Mouse (Mus musculus): Measurements from ENCODE around the gene Lrtm2. TPM values are rescaled to one million over a fixed set of nuclear protein-coding genes. Genes with fewer than 3 reads are reported as not detected.

Lrtm2 gene
- polyA plus RNA-seq, 1 experiment from 2014 or later = 0.04 TPM

DNA sequence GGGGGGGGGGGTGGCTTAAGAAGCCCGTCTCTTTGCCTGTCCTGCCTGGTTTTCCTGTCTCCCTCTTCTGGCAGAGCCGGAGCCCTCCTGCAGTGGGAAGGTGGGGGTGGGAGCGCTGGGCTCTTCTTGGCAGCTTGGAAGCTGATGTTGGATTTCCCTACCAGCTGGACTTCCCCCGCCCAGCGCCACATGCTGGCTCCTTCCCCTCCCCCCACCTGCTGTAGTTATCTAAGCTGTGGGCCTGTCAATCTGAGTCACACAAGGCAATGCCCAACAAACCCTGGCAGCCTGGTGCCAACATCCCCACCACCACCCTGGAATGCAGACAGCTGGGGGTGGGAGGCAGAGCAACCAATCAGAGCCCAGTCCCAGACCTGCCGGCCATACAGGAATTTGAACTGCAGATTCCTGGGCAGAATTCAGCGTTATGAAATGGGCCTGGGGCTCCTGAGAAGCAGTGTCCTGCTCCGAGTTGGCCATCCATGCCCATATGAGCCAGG lies 1.3 kb downstream of the Lrtm2 start:
- Histone ChIP-seq H3K36me3 (ENCODE audit: control insufficient read depth, insufficient read depth, low read length) (no peaks in the 10 kb centered on the region), H3K9ac (ENCODE audit: low read length) (no peak overlapping the region), H3K4me2 (ENCODE audit: low read depth, low read length) (peak overlapping the region; percentile 17; the same call in 1 of the 2 replicates), H3K4me1 (replicated peaks; ENCODE audit: control insufficient read depth, insufficient read depth, low read length) (peaks cover 24% of the 10 kb centered on the region), H3K4me3 (ENCODE audit: low read length) (no peak overlapping the region), H3K27me3 (ENCODE audit: control insufficient read depth, insufficient read depth, low read depth, low read length) (peaks cover 29% of the 10 kb centered on the region), H3K27ac (ENCODE audit: low read length) (no peak overlapping the region), H3K9me3 (ENCODE audit: control insufficient read depth, low read length) (no peaks in the 10 kb centered on the region)
- WGBS = under 1% methylated on average over 8 of the region's 8 CpGs
- ATAC-seq (ENCODE audit: low read depth) = peak; percentile 25; the same call in 1 of the 2 replicates

DNA sequence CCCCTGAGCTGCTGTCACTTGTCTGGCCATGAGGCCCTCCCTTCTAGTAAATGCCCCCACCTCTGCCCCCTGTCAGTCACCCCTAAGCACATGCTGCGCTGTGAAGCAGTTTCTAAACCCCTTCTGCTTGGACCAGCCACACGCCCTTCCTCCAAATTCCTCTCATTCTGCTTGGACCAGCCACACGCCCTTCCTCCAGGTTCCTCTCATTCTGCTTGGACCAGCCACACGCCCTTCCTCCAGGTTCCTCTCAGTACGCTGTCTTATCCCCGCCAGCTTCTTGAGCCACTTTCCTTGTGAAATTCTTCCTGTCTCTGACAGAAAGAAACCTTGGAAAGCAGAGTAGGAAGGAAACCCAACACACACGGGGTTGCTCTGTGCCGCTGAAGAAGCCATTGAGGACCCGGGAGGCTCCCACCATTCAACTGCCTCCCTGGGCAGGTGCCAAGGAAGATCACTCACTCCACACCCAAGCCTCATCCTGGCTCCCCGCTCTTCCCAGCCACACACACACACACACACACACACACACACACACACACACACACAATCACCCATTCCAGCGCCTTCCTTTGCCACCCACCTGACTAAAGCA lies 1.9 kb downstream of the Lrtm2 start:
- peaks cover 24% of the 10 kb centered on the region for H3K4me1 ChIP-seq (replicated peaks; ENCODE audit: control insufficient read depth, insufficient read depth, low read length)
- no peak overlapping the region for H3K4me3 ChIP-seq (ENCODE audit: low read length)
- no peak overlapping the region for H3K27ac ChIP-seq (ENCODE audit: low read length)
- WGBS = 9% methylated on average over 10 of the region's 11 CpGs
- H3K9ac ChIP-seq (ENCODE audit: low read length) = no peak overlapping the region
- H3K36me3 ChIP-seq (ENCODE audit: control insufficient read depth, insufficient read depth, low read length) = no peaks in the 10 kb centered on the region
- H3K9me3 ChIP-seq (ENCODE audit: control insufficient read depth, low read length) = no peaks in the 10 kb centered on the region
- no peak; the same call in 1 of the 2 replicates for ATAC-seq (ENCODE audit: low read depth)
- H3K4me2 ChIP-seq (ENCODE audit: low read depth, low read length) = peak overlapping the region; percentile 17; the same call in 1 of the 2 replicates
- peaks cover 29% of the 10 kb centered on the region for H3K27me3 ChIP-seq (ENCODE audit: control insufficient read depth, insufficient read depth, low read depth, low read length)

DNA sequence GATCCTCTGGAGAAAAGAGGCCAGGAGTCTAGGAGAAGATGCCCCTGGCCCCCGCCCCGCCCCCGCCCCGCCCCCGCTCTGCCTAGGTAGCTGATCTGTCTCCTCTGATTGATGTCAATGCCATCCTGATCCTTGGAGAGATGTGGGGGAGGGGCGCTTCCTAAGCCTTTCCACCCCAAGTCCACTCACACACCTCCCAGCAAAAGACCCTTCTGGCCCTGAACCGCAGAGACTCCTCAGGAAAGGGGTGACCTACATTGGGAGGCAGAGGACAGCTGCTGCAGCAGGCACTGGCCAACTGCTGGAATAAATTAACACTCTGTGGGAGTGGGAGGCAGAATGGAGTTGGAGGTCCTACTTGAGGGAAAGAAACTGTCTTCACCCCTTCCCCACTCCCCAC lies 4.0 kb downstream of the Lrtm2 start:
- no peak overlapping the region for H3K9ac ChIP-seq (ENCODE audit: low read length)
- peaks cover 18% of the 10 kb centered on the region; the same call in 1 of the 2 replicates for H3K4me1 ChIP-seq (replicated peaks; ENCODE audit: control insufficient read depth, insufficient read depth, low read length)
- WGBS = 19% methylated on average over 7 of the region's 7 CpGs
- H3K4me2 ChIP-seq (ENCODE audit: low read depth, low read length) = no peak overlapping the region
- no peaks in the 10 kb centered on the region for H3K36me3 ChIP-seq (ENCODE audit: control insufficient read depth, insufficient read depth, low read length)
- peaks cover 29% of the 10 kb centered on the region for H3K27me3 ChIP-seq (ENCODE audit: control insufficient read depth, insufficient read depth, low read depth, low read length)
- no peak overlapping the region for H3K27ac ChIP-seq (ENCODE audit: low read length)
- no peak overlapping the region for H3K4me3 ChIP-seq (ENCODE audit: low read length)
- H3K9me3 ChIP-seq (ENCODE audit: control insufficient read depth, low read length) = no peaks in the 10 kb centered on the region
- ATAC-seq (ENCODE audit: low read depth) = no peak

DNA sequence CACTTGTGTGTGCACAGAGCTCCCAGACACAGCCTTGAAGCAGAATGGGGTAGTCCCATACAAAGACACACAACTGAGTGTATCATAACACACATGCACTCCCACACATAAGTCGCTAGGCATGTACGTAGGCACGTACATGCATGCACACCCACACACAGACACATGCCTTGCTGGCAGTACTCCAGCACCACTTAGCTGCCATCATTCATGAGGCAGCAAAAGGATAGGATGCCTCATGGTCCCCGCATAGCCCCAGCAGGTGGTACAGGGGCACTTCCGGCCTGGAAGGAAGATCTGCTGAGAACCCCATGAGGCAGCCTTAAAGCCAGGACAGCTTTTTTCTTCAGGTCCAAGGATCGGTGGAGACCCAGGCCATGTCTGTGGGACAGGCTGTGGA lies 4.6 kb downstream of the Lrtm2 start:
- 69% methylated on average over 6 of the region's 6 CpGs for WGBS
- peaks cover 18% of the 10 kb centered on the region; the same call in 1 of the 2 replicates for H3K4me1 ChIP-seq (replicated peaks; ENCODE audit: control insufficient read depth, insufficient read depth, low read length)
- no peak overlapping the region for H3K9ac ChIP-seq (ENCODE audit: low read length)
- no peak overlapping the region for H3K4me2 ChIP-seq (ENCODE audit: low read depth, low read length)
- peaks cover 23% of the 10 kb centered on the region for H3K27me3 ChIP-seq (ENCODE audit: control insufficient read depth, insufficient read depth, low read depth, low read length)
- no peaks in the 10 kb centered on the region for H3K36me3 ChIP-seq (ENCODE audit: control insufficient read depth, insufficient read depth, low read length)
- H3K9me3 ChIP-seq (ENCODE audit: control insufficient read depth, low read length) = no peaks in the 10 kb centered on the region
- no peak overlapping the region for H3K27ac ChIP-seq (ENCODE audit: low read length)
- ATAC-seq (ENCODE audit: low read depth) = no peak
- H3K4me3 ChIP-seq (ENCODE audit: low read length) = no peak overlapping the region

DNA sequence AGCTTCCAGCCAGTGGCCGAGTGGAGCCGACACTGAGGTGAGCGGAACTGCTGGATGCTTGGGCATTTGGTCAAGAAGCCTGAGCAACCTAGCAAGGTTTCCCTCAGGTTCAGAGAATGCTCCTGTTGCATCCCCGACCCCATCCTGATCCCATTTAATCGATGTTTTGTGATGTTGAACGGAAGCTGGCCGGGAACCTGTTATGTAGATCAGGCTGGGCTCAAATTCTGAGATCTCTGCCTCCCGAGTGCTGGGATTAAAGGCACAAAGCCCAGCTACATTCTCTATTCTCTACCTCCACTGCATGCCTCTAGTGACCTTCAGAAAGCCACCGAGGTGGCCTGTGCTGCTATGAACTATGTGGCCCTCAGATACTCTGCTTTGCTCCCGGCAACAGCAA lies 5.8 kb downstream of the Lrtm2 start:
- no peak for ATAC-seq (ENCODE audit: low read depth)

DNA sequence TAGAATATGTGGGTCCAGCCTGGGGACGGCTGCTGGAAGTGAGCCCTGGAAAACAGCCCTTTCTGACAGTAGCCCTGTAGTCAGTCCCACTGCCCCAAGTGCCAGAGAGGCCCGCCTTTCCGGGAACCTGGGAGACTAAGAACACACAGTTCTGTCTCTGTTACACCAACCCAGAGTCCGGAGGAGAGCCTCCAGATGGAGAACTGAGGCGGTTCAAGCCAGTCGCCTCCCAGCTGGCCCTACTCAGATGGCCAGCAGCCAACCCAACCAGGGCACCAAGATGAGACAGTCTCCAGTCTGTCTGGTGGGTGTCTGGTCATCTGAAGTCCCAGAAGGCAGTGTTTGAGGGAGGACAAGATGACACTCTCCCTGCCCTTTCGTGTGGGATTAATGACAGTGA lies 8.8 kb downstream of the Lrtm2 start:
- no peaks in the 10 kb centered on the region; the same call in 1 of the 2 replicates for H3K27me3 ChIP-seq (ENCODE audit: control insufficient read depth, insufficient read depth, low read depth, low read length)
- H3K4me1 ChIP-seq (replicated peaks; ENCODE audit: control insufficient read depth, insufficient read depth, low read length) = no peaks in the 10 kb centered on the region
- WGBS = 71% methylated on average over 7 of the region's 7 CpGs
- no peaks in the 10 kb centered on the region for H3K36me3 ChIP-seq (ENCODE audit: control insufficient read depth, insufficient read depth, low read length)
- no peak for ATAC-seq (ENCODE audit: low read depth)
- H3K9me3 ChIP-seq (ENCODE audit: control insufficient read depth, low read length) = no peaks in the 10 kb centered on the region
- H3K4me3 ChIP-seq (ENCODE audit: low read length) = no peak overlapping the region
- no peak overlapping the region for H3K27ac ChIP-seq (ENCODE audit: low read length)
- H3K9ac ChIP-seq (ENCODE audit: low read length) = no peak overlapping the region
- no peak overlapping the region for H3K4me2 ChIP-seq (ENCODE audit: low read depth, low read length)

More for the DNA sequence above, 5.8 kb downstream of the Lrtm2 start:
- WGBS = 61% methylated on average over 10 of the region's 10 CpGs
- Histone ChIP-seq H3K27me3 (ENCODE audit: control insufficient read depth, insufficient read depth, low read depth, low read length) (peaks cover 11% of the 10 kb centered on the region), H3K4me2 (ENCODE audit: low read depth, low read length) (no peak overlapping the region), H3K36me3 (ENCODE audit: control insufficient read depth, insufficient read depth, low read length) (no peaks in the 10 kb centered on the region), H3K27ac (ENCODE audit: low read length) (no peak overlapping the region), H3K4me1 (replicated peaks; ENCODE audit: control insufficient read depth, insufficient read depth, low read length) (peaks cover 9% of the 10 kb centered on the region; the same call in 1 of the 2 replicates), H3K9me3 (ENCODE audit: control insufficient read depth, low read length) (no peaks in the 10 kb centered on the region), H3K9ac (ENCODE audit: low read length) (no peak overlapping the region), H3K4me3 (ENCODE audit: low read length) (no peak overlapping the region)

DNA sequence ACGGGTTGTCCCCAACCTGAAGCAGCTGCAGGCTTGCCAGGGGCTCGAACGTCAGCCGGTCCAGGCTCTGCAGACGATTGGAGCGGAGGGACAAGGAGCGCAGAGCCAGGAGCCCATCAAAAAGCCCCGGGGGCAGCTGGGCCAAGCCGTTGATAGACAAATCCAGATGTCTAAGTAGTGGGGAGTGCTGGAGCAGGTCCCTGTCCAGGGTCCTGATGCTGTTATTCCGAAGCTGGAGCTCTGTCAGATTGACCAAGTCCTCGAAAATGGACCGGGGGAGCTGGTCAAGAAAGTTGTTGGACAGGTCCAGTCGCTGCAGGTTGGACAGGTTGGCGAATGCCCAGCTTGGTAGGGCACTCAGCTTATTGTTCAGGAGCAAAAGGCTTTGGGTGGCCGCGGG lies 10.1 kb downstream of the Lrtm2 start:
- H3K27me3 ChIP-seq (ENCODE audit: control insufficient read depth, insufficient read depth, low read depth, low read length) = no peaks in the 10 kb centered on the region; the same call in 1 of the 2 replicates
- H3K27ac ChIP-seq (ENCODE audit: low read length) = no peak overlapping the region
- 22% methylated on average over 16 of the region's 16 CpGs for WGBS
- H3K4me3 ChIP-seq (ENCODE audit: low read length) = no peak overlapping the region
- no peaks in the 10 kb centered on the region for H3K9me3 ChIP-seq (ENCODE audit: control insufficient read depth, low read length)
- no peaks in the 10 kb centered on the region for H3K4me1 ChIP-seq (replicated peaks; ENCODE audit: control insufficient read depth, insufficient read depth, low read length)
- H3K9ac ChIP-seq (ENCODE audit: low read length) = no peak overlapping the region
- no peak; the same call in 1 of the 2 replicates for ATAC-seq (ENCODE audit: low read depth)
- H3K36me3 ChIP-seq (ENCODE audit: control insufficient read depth, insufficient read depth, low read length) = no peaks in the 10 kb centered on the region
- H3K4me2 ChIP-seq (ENCODE audit: low read depth, low read length) = no peak overlapping the region

DNA sequence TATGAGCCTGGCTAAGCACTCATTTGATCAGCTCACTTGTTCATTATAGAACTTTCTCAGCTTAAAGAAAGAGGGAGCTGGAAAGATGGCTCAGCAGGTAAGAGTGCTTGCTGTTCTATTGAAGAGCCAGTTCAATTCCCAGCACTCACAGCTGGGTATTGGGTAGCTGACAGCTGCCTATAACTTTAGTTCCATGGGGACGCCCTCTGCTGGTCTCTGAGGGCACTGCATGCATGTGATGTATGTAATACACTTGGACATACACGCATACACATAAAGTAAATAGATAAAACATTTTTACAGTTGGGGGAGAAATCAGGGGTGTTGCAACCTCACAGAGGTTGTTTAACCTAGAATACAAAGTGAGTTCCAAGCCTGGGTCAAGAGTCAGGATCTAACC lies 11.2 kb downstream of the Lrtm2 start:
- Histone ChIP-seq H3K27me3 (ENCODE audit: control insufficient read depth, insufficient read depth, low read depth, low read length) (no peaks in the 10 kb centered on the region; the same call in 1 of the 2 replicates), H3K9me3 (ENCODE audit: control insufficient read depth, low read length) (no peaks in the 10 kb centered on the region), H3K4me1 (replicated peaks; ENCODE audit: control insufficient read depth, insufficient read depth, low read length) (no peaks in the 10 kb centered on the region), H3K9ac (ENCODE audit: low read length) (no peak overlapping the region), H3K36me3 (ENCODE audit: control insufficient read depth, insufficient read depth, low read length) (no peaks in the 10 kb centered on the region), H3K4me2 (ENCODE audit: low read depth, low read length) (no peak overlapping the region), H3K4me3 (ENCODE audit: low read length) (no peak overlapping the region), H3K27ac (ENCODE audit: low read length) (no peak overlapping the region)
- WGBS = 78% methylated on average over 2 of the region's 2 CpGs
- no peak for ATAC-seq (ENCODE audit: low read depth)

DNA sequence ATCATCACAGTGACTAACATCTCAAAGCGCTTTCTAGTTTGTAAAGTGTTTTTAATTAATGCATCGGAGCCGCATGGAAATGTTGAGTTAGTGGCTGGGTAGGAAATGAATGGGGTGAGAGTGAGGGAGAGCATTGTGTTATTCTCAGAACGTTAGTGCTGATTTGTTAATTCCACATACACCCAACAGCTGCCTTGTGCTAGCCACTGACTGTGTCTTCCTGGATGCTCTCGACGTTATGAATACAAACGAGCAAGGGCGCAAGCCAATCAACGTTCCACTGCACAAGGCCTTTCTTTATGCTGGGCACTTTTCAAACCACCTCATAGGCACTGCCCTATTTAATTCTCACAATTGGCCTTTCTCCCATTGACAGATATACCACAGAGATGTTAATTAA lies 11.8 kb downstream of the Lrtm2 start:
- ATAC-seq (ENCODE audit: low read depth) = no peak
- no peaks in the 10 kb centered on the region for H3K27me3 ChIP-seq (ENCODE audit: control insufficient read depth, insufficient read depth, low read depth, low read length)
- H3K4me2 ChIP-seq (ENCODE audit: low read depth, low read length) = no peak overlapping the region
- 79% methylated on average over 9 of the region's 9 CpGs for WGBS
- H3K4me1 ChIP-seq (replicated peaks; ENCODE audit: control insufficient read depth, insufficient read depth, low read length) = no peaks in the 10 kb centered on the region
- H3K36me3 ChIP-seq (ENCODE audit: control insufficient read depth, insufficient read depth, low read length) = no peaks in the 10 kb centered on the region
- no peaks in the 10 kb centered on the region for H3K9me3 ChIP-seq (ENCODE audit: control insufficient read depth, low read length)
- no peak overlapping the region for H3K9ac ChIP-seq (ENCODE audit: low read length)
- H3K27ac ChIP-seq (ENCODE audit: low read length) = no peak overlapping the region
- no peak overlapping the region for H3K4me3 ChIP-seq (ENCODE audit: low read length)
